Mouse (Mus musculus): ENCODE data around the gene Fam149b. TPM values are rescaled to one million over a fixed set of nuclear protein-coding genes. Genes with fewer than 3 reads are reported as not detected.

Fam149b gene
- polyA plus RNA-seq, 1 experiment from 2014 or later, result 29.5 TPM

DNA sequence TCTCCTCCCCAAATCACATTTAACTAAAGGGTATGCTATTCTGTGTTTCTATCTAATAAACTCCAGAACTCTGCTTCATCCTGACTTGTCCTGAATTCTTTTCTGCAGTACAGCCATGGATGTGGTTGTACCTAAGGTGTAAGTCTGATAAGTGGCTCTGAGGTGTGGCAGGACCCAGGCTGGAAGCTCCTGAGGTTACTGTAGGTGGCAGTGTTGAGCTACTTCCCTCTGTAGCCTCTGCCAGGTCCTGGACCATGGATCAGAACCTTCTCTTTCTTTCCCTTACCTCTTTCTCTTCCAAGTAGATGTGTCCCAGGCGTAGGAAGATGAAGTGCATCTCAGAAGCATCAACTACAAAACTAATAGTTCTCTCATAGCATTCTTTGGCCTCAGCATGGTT is 52.1 kb downstream of the Fam149b start:
- Histone ChIP-seq H3K4me3 (replicated peaks; ENCODE audit: low read length) (no peak overlapping the region), H3K4me1 (ENCODE audit: control insufficient read depth, insufficient read depth, low read length) (no peaks in the 10 kb centered on the region), H3K27ac (ENCODE audit: low read length) (no peak overlapping the region), H3K27me3 (ENCODE audit: control insufficient read depth, insufficient read depth, low read length) (no peaks in the 10 kb centered on the region), H3K36me3 (ENCODE audit: control insufficient read depth, insufficient read depth, low read length) (no peaks in the 10 kb centered on the region), H3K4me2 (ENCODE audit: low read depth, low read length) (no peak overlapping the region), H3K9ac (ENCODE audit: low read length) (no peak overlapping the region), H3K9me3 (replicated peaks; ENCODE audit: control insufficient read depth, low read length) (no peaks in the 10 kb centered on the region)
- WGBS, result 45% methylated on average over 1 of the region's 1 CpGs
- ATAC-seq (ENCODE audit: insufficient read depth, low FRiP score), result no peak; the same call in 1 of the 2 replicates

DNA sequence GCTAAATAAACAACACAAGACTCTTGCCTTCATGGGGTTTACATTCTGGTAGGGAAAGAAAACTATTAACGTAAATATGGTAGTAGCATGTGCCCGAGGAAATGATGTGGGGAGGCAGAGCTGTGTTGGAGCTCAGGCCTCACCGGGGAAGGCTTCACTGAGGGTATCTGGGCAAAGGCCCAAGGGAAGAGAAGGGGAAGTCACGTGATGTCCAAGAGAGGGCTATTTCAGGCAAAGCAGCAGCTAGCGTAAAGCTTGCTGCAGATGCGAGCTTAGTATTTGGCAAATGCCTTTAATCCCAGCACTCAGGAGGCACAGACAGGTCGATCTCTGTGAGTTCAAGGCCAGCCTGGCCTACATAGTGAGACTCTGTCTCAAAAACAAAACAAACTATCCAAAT is 74.3 kb downstream of the Fam149b start:
- Histone ChIP-seq H3K36me3 (ENCODE audit: control insufficient read depth, insufficient read depth, low read length) (no peaks in the 10 kb centered on the region), H3K27ac (ENCODE audit: low read length) (no peak overlapping the region), H3K4me3 (replicated peaks; ENCODE audit: low read length) (no peak overlapping the region), H3K9me3 (replicated peaks; ENCODE audit: control insufficient read depth, low read length) (no peaks in the 10 kb centered on the region), H3K9ac (ENCODE audit: low read length) (no peak overlapping the region), H3K4me2 (ENCODE audit: low read depth, low read length) (no peak overlapping the region), H3K27me3 (ENCODE audit: control insufficient read depth, insufficient read depth, low read length) (no peaks in the 10 kb centered on the region), H3K4me1 (ENCODE audit: control insufficient read depth, insufficient read depth, low read length) (no peaks in the 10 kb centered on the region)
- WGBS, result 65% methylated on average over 7 of the region's 7 CpGs
- no peak for ATAC-seq (ENCODE audit: insufficient read depth, low FRiP score)

DNA sequence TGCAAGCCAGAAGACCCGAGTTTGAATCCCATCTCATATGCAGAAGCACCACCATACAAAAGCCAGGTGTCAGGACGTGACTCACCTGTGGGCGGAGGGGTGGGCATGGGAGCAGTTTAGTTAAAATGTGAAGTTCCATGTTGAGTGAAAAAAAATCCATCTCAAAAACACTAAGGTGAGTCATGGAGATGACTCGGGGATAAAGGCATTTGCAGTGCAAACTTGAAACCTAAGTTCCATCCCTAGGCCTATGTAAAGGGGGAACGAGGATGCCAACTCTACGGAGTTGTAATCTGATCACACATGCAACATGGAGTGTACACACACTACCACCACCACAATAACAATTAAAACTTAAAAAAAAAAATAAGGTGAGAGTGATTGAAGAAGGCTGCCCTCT is 75.1 kb downstream of the Fam149b start:
- H3K27ac ChIP-seq (ENCODE audit: low read length), result no peak overlapping the region
- H3K4me3 ChIP-seq (replicated peaks; ENCODE audit: low read length), result no peak overlapping the region
- H3K9ac ChIP-seq (ENCODE audit: low read length), result no peak overlapping the region
- no peak overlapping the region for H3K4me2 ChIP-seq (ENCODE audit: low read depth, low read length)
- H3K36me3 ChIP-seq (ENCODE audit: control insufficient read depth, insufficient read depth, low read length), result no peaks in the 10 kb centered on the region
- 85% methylated on average over 6 of the region's 6 CpGs for WGBS
- no peaks in the 10 kb centered on the region for H3K27me3 ChIP-seq (ENCODE audit: control insufficient read depth, insufficient read depth, low read length)
- no peaks in the 10 kb centered on the region for H3K4me1 ChIP-seq (ENCODE audit: control insufficient read depth, insufficient read depth, low read length)
- H3K9me3 ChIP-seq (replicated peaks; ENCODE audit: control insufficient read depth, low read length), result no peaks in the 10 kb centered on the region
- no peak for ATAC-seq (ENCODE audit: insufficient read depth, low FRiP score)

DNA sequence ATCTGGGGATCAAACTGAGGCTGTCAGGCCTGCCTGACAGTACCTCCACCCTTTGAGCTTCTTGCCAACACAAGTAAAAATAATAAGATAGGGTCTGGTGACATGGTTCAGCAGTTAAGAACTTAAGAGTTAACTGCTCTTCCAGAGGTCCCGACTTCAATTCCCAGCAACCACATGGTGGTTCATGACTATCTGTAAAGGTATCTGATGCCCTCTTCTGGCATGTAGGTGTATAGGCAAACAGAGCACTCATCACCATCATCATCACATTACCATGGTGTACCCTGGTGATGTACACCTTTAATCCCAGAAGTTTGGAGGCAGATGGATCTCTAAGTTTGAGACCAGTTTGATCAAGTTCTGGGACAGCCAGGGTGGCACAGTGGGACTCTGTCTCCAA is 80.6 kb downstream of the Fam149b start:
- Histone ChIP-seq H3K9me3 (replicated peaks; ENCODE audit: control insufficient read depth, low read length) (no peaks in the 10 kb centered on the region), H3K9ac (ENCODE audit: low read length) (no peak overlapping the region), H3K4me3 (replicated peaks; ENCODE audit: low read length) (no peak overlapping the region), H3K4me2 (ENCODE audit: low read depth, low read length) (no peak overlapping the region), H3K4me1 (ENCODE audit: control insufficient read depth, insufficient read depth, low read length) (no peaks in the 10 kb centered on the region), H3K27ac (ENCODE audit: low read length) (no peak overlapping the region), H3K36me3 (ENCODE audit: control insufficient read depth, insufficient read depth, low read length) (no peaks in the 10 kb centered on the region), H3K27me3 (ENCODE audit: control insufficient read depth, insufficient read depth, low read length) (no peaks in the 10 kb centered on the region)
- 51% methylated on average over 1 of the region's 1 CpGs for WGBS
- ATAC-seq (ENCODE audit: insufficient read depth, low FRiP score), result no peak

DNA sequence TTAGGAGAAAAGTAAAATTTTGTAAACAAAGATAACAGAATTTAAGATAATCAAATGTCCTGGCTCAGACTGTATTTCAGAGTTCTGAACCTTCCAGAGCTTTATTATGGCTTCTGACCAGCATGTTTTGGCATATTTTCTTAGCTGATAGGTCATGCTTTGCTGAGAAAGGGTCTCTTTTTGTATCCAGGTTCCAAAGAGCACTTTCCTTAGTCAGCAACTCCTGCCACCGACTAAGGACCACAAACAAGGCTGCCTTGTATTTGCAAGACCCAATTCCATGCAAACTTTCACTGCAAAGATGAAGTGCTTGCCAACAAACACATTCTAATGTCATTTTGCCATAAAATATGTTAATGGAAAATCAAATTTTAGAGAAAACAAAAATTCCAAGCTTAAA is 81.9 kb downstream of the Fam149b start:
- Histone ChIP-seq H3K9ac (ENCODE audit: low read length) (no peak overlapping the region), H3K4me3 (replicated peaks; ENCODE audit: low read length) (no peak overlapping the region), H3K4me1 (ENCODE audit: control insufficient read depth, insufficient read depth, low read length) (no peaks in the 10 kb centered on the region), H3K4me2 (ENCODE audit: low read depth, low read length) (no peak overlapping the region), H3K27ac (ENCODE audit: low read length) (no peak overlapping the region), H3K27me3 (ENCODE audit: control insufficient read depth, insufficient read depth, low read length) (no peaks in the 10 kb centered on the region), H3K36me3 (ENCODE audit: control insufficient read depth, insufficient read depth, low read length) (no peaks in the 10 kb centered on the region), H3K9me3 (replicated peaks; ENCODE audit: control insufficient read depth, low read length) (no peaks in the 10 kb centered on the region)
- WGBS, result 45% methylated on average over 1 of the region's 1 CpGs
- ATAC-seq (ENCODE audit: insufficient read depth, low FRiP score), result no peak

DNA sequence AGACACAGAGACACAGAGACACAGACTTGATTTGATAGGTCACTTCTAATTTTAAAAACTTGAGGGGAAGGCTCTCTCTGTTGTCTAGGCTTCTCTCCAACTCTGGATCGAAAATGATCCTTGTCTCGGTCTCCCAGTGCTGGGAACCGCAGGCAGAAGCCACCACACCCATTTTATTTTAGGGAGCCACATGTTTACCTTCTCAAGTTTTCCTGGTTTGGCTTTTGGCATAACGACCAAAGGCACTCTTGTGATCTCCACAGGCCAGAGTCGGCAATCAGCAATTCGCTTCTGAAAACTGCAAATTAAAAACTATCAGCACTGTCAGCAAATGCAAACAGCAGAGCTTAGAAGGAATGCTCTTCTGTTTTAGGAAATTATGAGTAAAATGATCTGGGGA is 83.8 kb downstream of the Fam149b start:
- H3K9ac ChIP-seq (ENCODE audit: low read length), result no peak overlapping the region
- no peaks in the 10 kb centered on the region for H3K27me3 ChIP-seq (ENCODE audit: control insufficient read depth, insufficient read depth, low read length)
- no peaks in the 10 kb centered on the region for H3K4me1 ChIP-seq (ENCODE audit: control insufficient read depth, insufficient read depth, low read length)
- H3K36me3 ChIP-seq (ENCODE audit: control insufficient read depth, insufficient read depth, low read length), result no peaks in the 10 kb centered on the region
- ATAC-seq (ENCODE audit: insufficient read depth, low FRiP score), result no peak
- no peak overlapping the region for H3K27ac ChIP-seq (ENCODE audit: low read length)
- no peak overlapping the region for H3K4me2 ChIP-seq (ENCODE audit: low read depth, low read length)
- no peaks in the 10 kb centered on the region for H3K9me3 ChIP-seq (replicated peaks; ENCODE audit: control insufficient read depth, low read length)
- no peak overlapping the region for H3K4me3 ChIP-seq (replicated peaks; ENCODE audit: low read length)
- 53% methylated on average over 6 of the region's 6 CpGs for WGBS

DNA sequence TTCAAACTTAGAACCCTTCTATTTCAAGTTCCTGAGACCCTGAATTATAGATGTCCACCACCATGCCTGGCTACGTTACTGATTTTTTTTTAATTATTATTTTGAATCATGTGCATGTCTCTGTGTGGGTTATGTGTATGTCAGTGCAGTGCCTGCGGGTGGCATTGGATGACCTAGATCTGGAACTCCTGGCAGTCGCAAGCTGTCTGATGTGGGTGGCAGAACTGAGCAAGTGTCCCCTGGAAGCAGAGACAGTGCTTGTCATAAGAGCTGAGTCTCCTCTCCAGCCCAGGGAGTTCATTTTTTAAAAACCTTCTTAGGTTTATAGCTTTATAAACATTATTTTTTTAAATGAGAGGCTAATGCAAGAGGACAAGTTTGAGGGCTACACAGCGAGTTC is 84.5 kb downstream of the Fam149b start:
- no peak overlapping the region for H3K9ac ChIP-seq (ENCODE audit: low read length)
- 75% methylated on average over 4 of the region's 4 CpGs for WGBS
- H3K9me3 ChIP-seq (replicated peaks; ENCODE audit: control insufficient read depth, low read length), result no peaks in the 10 kb centered on the region
- H3K27me3 ChIP-seq (ENCODE audit: control insufficient read depth, insufficient read depth, low read length), result no peaks in the 10 kb centered on the region
- no peaks in the 10 kb centered on the region for H3K36me3 ChIP-seq (ENCODE audit: control insufficient read depth, insufficient read depth, low read length)
- no peak overlapping the region for H3K27ac ChIP-seq (ENCODE audit: low read length)
- H3K4me1 ChIP-seq (ENCODE audit: control insufficient read depth, insufficient read depth, low read length), result no peaks in the 10 kb centered on the region
- H3K4me3 ChIP-seq (replicated peaks; ENCODE audit: low read length), result no peak overlapping the region
- ATAC-seq (ENCODE audit: insufficient read depth, low FRiP score), result no peak
- no peak overlapping the region for H3K4me2 ChIP-seq (ENCODE audit: low read depth, low read length)

Other genes starting within 250 kb of the Fam149b start
- 12.9 and 13.5 TPM in 2 replicates for gene Saysd1, start 209.6 kb upstream of the Fam149b start, polyA plus RNA-seq (2015; fragmentation: Nextera tagmentation; extraction: Ambion mirVana)
- 8.7 and 9.5 TPM in 2 replicates for gene Kcnk5, start 166.4 kb upstream of the Fam149b start, polyA plus RNA-seq (2015; fragmentation: Nextera tagmentation; extraction: Ambion mirVana)
- 8.0 and 9.8 TPM in 2 replicates for gene Kcnk16, start 79.0 kb upstream of the Fam149b start, polyA plus RNA-seq (2015; fragmentation: Nextera tagmentation; extraction: Ambion mirVana)
- 13.9 and 14.9 TPM in 2 replicates for gene Nudt13, start 53.5 kb upstream of the Fam149b start, polyA plus RNA-seq (2015; fragmentation: Nextera tagmentation; extraction: Ambion mirVana)
- gene Ecd, start within 50 bp of the Fam149b start, polyA plus RNA-seq (2015; fragmentation: Nextera tagmentation; extraction: Ambion mirVana), result 44.1 and 46.2 TPM in 2 replicates
- gene Dnajc9, start 40.7 kb downstream of the Fam149b start, polyA plus RNA-seq (2015; fragmentation: Nextera tagmentation; extraction: Ambion mirVana), result 118 and 119 TPM in 2 replicates
- 80.0 and 85.7 TPM in 2 replicates for gene Mrps16, start 45.5 kb downstream of the Fam149b start, polyA plus RNA-seq (2015; fragmentation: Nextera tagmentation; extraction: Ambion mirVana)
- gene Cfap70, start 104.1 kb downstream of the Fam149b start, polyA plus RNA-seq (2015; fragmentation: Nextera tagmentation; extraction: Ambion mirVana), result 0.17 and 0.94 TPM in 2 replicates
- 76.4 and 86.2 TPM in 2 replicates for gene Anxa7, start 132.0 kb downstream of the Fam149b start, polyA plus RNA-seq (2015; fragmentation: Nextera tagmentation; extraction: Ambion mirVana)
- 0.52 and 0.56 TPM in 2 replicates for gene Mss51, start 148.7 kb downstream of the Fam149b start, polyA plus RNA-seq (2015; fragmentation: Nextera tagmentation; extraction: Ambion mirVana)
- 22.5 and 27.5 TPM in 2 replicates for gene Ppp3cb, start 198.4 kb downstream of the Fam149b start, polyA plus RNA-seq (2015; fragmentation: Nextera tagmentation; extraction: Ambion mirVana)

All from stomach, embryonic 16.5 days (tissue).